Mouse (Mus musculus) intestine, embryonic 16.5 days (tissue): ENCODE measurements at regions not wholly inside any gene's neighbourhood (a gene's known extent, or its start where the extent isn't known, plus 50 kb on each side); places are given as distances from the start of the nearest gene placed in this dataset.

Experiments used
- ATAC-seq: fragments of 200-750 bp; cut with Nextera tagmentation; 2 replicates; pipeline ENCODE4 v1.8.0; 2017; ENCODE audit warnings: moderate TSS enrichment, moderate library complexity
- H3K27ac ChIP-seq: fragments of 300-500 bp; sonication (generic); 2 replicates; pipeline ENCODE4 v1.5.1; 2014; ENCODE audit warnings: mild to moderate bottlenecking, low read length
- H3K27me3 ChIP-seq: fragments of 300-500 bp; sonication (generic); replicated peaks from 2 replicates; pipeline ENCODE4 v1.6.1; 2014; ENCODE audit warnings: low read length, control low read depth, mixed read lengths; ENCODE audit not compliant: control insufficient read depth, insufficient read depth
- H3K36me3 ChIP-seq: fragments of 300-500 bp; sonication (generic); 2 replicates; pipeline ENCODE4 v1.6.1; 2014; ENCODE audit warnings: low read length, control low read depth; ENCODE audit not compliant: control insufficient read depth, insufficient read depth
- H3K4me1 ChIP-seq: fragments of 300-500 bp; sonication (generic); 2 replicates; pipeline ENCODE4 v1.6.1; 2014; ENCODE audit warnings: low read length, control low read depth, mixed read lengths; ENCODE audit not compliant: control insufficient read depth, insufficient read depth
- H3K4me2 ChIP-seq: fragments of 300-500 bp; sonication (generic); 2 replicates; pipeline ENCODE4 v1.6.1; 2014; ENCODE audit warnings: low read depth, low read length, control low read depth
- H3K4me3 ChIP-seq: fragments of 300-500 bp; sonication (generic); 2 replicates; pipeline ENCODE4 v1.5.1; 2014; ENCODE audit warnings: mild to moderate bottlenecking, low read length
- H3K9ac ChIP-seq: fragments of 300-500 bp; sonication (generic); 2 replicates; pipeline ENCODE4 v1.6.1; 2014; ENCODE audit warnings: low read depth, low read length
- H3K9me3 ChIP-seq: fragments of 300-500 bp; sonication (generic); 2 replicates; pipeline ENCODE4 v1.6.1; 2016; ENCODE audit warnings: low read length, control low read depth; ENCODE audit not compliant: control insufficient read depth
- WGBS: fragments of 180-500 bp; shearing (Covaris S2); extraction: QIAGEN DNeasy Blood & Tissue Kit; methylation state at CpG from one replicate; pipeline ENCODE4 v1.1.7; 2014; 5-methylcytosine and 5-hydroxymethylcytosine counted together

DNA sequence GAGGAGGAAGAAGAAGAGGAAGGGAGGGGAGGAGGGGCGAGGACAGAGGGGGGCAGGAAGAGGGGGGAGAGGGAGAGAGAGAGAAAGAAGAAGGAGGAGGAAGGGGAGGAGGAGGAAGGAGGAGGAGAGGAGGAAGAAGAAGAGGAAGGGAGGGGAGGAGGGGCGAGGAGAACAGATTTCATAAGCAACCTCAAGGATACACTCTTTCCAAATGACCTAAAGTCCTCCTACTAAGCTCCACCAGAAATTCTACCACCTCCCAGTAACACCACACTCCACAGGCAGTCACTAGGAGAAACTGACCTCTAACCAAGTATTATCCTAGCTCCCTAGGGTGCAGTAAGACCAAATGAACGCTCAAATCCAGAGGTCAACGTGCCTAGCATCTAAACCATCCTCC, 332.1 kb downstream of the Mllt3 start:
- H3K4me2 ChIP-seq: no peak overlapping the region
- no peak overlapping the region for H3K4me3 ChIP-seq
- no peak overlapping the region for H3K27ac ChIP-seq
- ATAC-seq: no peak
- H3K9ac ChIP-seq: no peak overlapping the region
- H3K4me1 ChIP-seq: no peaks in the 10 kb centered on the region
- 81% methylated on average over 4 of the region's 4 CpGs for WGBS
- H3K27me3 ChIP-seq: no peaks in the 10 kb centered on the region
- H3K9me3 ChIP-seq: 0 out of 2 replicates have a peak, but pooled peaks cover 4% of the 10 kb centered on the region
- no peaks in the 10 kb centered on the region for H3K36me3 ChIP-seq

DNA sequence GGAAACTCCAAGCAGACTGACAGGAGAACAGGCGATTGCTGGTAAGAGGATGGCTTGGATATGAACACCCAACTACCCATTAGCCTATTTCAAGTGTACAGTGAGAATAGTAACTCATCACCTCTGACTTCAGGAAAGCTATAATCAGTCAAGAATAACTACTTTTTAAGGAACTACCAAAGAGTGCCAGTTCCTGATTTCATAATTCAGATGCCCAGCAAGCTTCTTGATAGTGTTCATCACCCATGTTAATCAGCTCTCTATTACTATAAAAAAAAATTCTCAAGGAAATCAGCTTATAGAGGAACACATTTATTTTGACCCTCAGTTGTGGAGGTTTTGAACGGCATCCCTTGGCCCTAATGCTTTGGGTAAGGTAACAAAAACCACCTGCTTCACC, 332.7 kb downstream of the Mllt3 start:
- H3K4me1 ChIP-seq: no peaks in the 10 kb centered on the region
- H3K36me3 ChIP-seq: no peaks in the 10 kb centered on the region
- H3K9me3 ChIP-seq: 0 out of 2 replicates have a peak, but pooled peaks cover under 1% of the 10 kb centered on the region
- no peak overlapping the region for H3K9ac ChIP-seq
- no peak overlapping the region for H3K4me2 ChIP-seq
- H3K27me3 ChIP-seq: no peaks in the 10 kb centered on the region
- no peak overlapping the region for H3K4me3 ChIP-seq
- no peak overlapping the region for H3K27ac ChIP-seq
- no peak for ATAC-seq
- WGBS: 73% methylated on average over 2 of the region's 2 CpGs

DNA sequence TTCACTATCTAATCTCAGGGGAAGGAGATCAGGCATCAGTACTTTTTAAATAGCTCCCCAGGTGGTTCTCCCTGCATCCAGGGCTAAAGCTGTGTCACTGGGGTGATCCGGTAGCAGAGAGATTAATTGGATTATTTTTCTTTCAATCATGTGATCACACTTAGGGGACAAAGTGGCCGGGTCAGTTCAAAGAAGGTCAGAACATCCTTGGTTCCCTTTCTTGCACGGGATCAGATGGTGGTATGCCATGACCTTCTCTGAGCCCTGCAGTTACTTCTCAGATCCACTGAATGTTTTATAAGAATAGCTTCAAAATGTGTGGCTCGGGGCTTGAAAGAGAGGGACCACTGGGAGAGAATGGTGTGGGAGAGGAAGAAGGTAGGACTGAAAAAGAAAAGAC, 333.6 kb downstream of the Mllt3 start:
- no peaks in the 10 kb centered on the region for H3K9me3 ChIP-seq
- H3K27ac ChIP-seq: no peak overlapping the region
- WGBS: 51% methylated on average over 4 of the region's 4 CpGs
- H3K36me3 ChIP-seq: no peaks in the 10 kb centered on the region
- ATAC-seq: no peak
- H3K4me2 ChIP-seq: no peak overlapping the region
- no peaks in the 10 kb centered on the region for H3K27me3 ChIP-seq
- H3K9ac ChIP-seq: no peak overlapping the region
- H3K4me1 ChIP-seq: no peaks in the 10 kb centered on the region
- no peak overlapping the region for H3K4me3 ChIP-seq

DNA sequence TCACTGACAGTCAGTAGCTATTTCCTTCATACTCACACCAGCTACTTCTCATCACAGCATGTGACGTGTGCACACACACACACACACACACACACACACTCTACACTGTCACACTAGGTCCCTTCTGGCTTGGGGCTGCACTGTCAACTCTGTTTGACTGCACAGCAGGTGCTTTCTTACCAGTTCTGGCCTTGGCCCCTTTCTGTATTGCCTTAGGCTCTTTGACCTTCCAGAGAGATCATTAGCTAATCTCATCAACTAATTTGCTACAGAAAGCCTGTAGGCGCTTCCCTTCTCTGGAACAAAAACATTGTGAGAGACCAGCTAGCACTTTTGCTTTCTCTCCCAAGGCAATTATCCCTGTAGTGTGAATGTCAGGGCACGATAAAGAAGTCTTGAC, 334.4 kb downstream of the Mllt3 start:
- no peaks in the 10 kb centered on the region for H3K36me3 ChIP-seq
- no peaks in the 10 kb centered on the region for H3K27me3 ChIP-seq
- H3K4me1 ChIP-seq: no peaks in the 10 kb centered on the region
- H3K9me3 ChIP-seq: no peaks in the 10 kb centered on the region
- no peak overlapping the region for H3K4me3 ChIP-seq
- H3K27ac ChIP-seq: no peak overlapping the region
- H3K9ac ChIP-seq: no peak overlapping the region
- no peak overlapping the region for H3K4me2 ChIP-seq
- 70% methylated on average over 3 of the region's 3 CpGs for WGBS
- no peak for ATAC-seq

DNA sequence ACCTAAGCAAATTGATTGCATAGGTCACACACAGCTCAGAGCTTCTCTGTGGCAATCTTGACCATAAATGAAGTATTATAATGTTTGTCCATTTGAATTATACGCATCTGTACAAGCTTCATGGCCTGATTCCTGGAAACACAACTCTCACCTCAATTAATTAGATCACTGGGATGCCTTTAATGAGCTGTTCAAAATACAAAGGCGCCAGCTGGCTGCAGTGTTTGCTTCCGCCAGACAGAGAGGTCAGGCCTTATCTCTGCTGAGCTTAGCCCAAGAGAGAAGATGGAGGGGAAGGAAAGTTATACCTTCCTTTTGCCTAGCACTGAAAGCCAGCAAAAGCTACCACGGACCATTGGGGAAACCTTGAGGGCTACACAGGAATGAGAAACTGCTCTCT, 336.2 kb downstream of the Mllt3 start:
- H3K4me1 ChIP-seq: no peaks in the 10 kb centered on the region
- 69% methylated on average over 4 of the region's 4 CpGs for WGBS
- no peak overlapping the region for H3K9ac ChIP-seq
- H3K27ac ChIP-seq: no peak overlapping the region
- H3K9me3 ChIP-seq: no peaks in the 10 kb centered on the region
- H3K4me3 ChIP-seq: no peak overlapping the region
- no peaks in the 10 kb centered on the region for H3K27me3 ChIP-seq
- no peaks in the 10 kb centered on the region for H3K36me3 ChIP-seq
- no peak overlapping the region for H3K4me2 ChIP-seq
- ATAC-seq: no peak

DNA sequence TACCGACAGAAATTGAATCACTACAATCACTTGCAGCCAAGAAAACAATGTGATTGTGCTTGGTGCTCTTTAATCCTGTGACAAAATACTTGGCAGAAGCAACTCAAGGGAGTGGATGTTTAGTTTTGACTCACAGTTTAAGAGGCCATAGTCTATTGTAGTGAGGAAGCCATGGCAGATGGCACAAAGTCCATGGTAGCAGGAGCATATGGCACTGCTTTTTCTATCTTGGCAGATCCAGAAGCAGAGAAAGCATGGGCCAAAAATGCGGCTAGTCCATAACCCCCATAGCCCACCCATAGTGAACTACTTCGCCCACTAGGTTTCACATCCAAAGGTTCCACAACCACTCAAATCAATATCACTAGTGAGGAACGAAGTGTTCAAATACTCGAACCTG, 337.4 kb downstream of the Mllt3 start:
- no peak for ATAC-seq
- Histone ChIP-seq H3K4me3 (no peak overlapping the region), H3K4me1 (no peaks in the 10 kb centered on the region), H3K36me3 (no peaks in the 10 kb centered on the region), H3K9ac (no peak overlapping the region), H3K27ac (no peak overlapping the region), H3K9me3 (no peaks in the 10 kb centered on the region), H3K27me3 (no peaks in the 10 kb centered on the region), H3K4me2 (no peak overlapping the region)
- 90% methylated on average over 5 of the region's 5 CpGs for WGBS

DNA sequence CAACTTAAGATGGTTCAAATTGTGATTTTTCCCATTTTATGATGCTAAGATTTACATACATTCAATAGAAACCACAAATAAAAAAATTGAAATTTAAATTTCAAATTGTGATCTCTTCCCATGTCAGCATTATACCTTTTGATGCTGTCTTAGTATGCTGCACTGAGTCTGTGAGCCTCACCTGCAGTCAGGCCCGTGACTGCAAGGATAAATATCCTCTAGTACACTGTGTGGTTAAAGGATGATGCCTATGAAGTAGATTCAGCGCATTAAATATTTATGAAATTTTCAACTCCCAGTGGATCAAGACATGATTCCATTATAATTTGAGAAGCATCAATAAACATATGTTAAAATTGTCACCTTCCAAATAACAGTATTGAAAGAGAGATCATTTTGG, 340.4 kb downstream of the Mllt3 start:
- WGBS: 90% methylated on average over 2 of the region's 2 CpGs
- no peak overlapping the region for H3K9ac ChIP-seq
- ATAC-seq: no peak
- no peaks in the 10 kb centered on the region for H3K27me3 ChIP-seq
- H3K4me2 ChIP-seq: no peak overlapping the region
- H3K36me3 ChIP-seq: no peaks in the 10 kb centered on the region
- H3K27ac ChIP-seq: no peak overlapping the region
- H3K4me1 ChIP-seq: no peaks in the 10 kb centered on the region
- H3K9me3 ChIP-seq: no peaks in the 10 kb centered on the region
- no peak overlapping the region for H3K4me3 ChIP-seq

DNA sequence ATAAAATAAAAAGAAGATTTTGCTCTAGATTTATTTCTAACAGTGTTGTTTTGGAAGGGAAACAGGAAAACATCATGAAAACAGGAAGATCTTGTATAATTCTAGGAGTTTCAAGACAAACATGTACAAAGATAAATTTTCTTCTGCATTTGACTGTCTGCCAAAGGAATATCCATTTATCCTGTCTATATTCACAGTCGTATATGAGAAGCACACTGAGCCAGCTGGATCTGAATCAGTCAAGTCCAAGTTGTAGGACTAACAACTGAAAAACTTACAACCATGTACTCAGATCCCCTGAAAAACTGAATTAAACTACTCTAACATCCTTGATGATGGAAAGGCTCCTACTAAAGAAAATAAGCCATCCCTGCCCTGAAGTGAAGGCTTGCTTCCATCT, 348.2 kb downstream of the Mllt3 start:
- 48% methylated on average over 1 of the region's 1 CpGs for WGBS
- Histone ChIP-seq H3K9me3 (no peaks in the 10 kb centered on the region), H3K27me3 (no peaks in the 10 kb centered on the region), H3K36me3 (no peaks in the 10 kb centered on the region), H3K4me2 (no peak overlapping the region), H3K27ac (no peak overlapping the region), H3K4me3 (no peak overlapping the region), H3K4me1 (no peaks in the 10 kb centered on the region), H3K9ac (no peak overlapping the region)
- no peak for ATAC-seq

DNA sequence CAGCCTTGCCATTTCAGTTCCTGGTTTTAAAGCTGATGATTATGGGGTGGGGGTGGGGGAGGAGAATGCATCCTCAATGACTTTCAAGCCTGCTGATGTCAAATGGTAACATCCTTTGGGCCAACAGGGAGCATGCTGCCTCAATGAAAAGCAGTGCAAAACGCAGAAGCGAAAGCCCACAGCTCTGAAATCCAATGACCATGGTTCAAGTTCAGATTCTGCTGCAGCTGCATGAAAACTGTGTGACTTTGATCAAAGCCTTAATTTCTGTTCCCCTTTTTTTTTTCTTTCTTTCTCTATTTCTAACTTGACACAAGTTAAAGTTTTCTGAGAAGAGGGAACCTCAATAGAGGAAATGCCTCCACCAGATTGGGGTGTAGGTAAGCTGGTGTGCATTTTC, 350.4 kb downstream of the Mllt3 start:
- 80% methylated on average over 2 of the region's 2 CpGs for WGBS
- Histone ChIP-seq H3K27ac (no peak overlapping the region), H3K4me3 (no peak overlapping the region), H3K9ac (no peak overlapping the region), H3K36me3 (no peaks in the 10 kb centered on the region), H3K9me3 (no peaks in the 10 kb centered on the region), H3K27me3 (no peaks in the 10 kb centered on the region), H3K4me1 (no peaks in the 10 kb centered on the region), H3K4me2 (no peak overlapping the region)
- ATAC-seq: no peak

DNA sequence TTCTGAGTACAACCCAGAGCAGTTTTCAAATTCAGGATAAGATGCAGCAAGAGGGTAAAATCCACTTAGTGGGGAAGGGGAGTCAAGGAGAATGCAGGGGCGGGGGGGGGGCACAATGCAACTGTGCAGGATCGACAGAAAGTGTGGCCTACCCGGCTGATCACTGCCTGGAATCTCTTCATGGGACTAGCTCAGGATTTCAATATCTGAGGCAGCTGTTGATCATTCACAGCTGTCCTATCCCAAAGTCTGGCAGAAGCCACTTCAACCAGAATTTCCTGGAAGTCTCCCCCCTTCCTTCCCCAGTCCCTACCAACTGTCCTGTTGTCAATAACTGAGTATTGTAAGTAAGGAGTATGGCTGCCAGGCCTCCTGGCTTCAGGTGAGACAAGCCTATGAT, 362.1 kb downstream of the Mllt3 start:
- Histone ChIP-seq H3K9me3 (no peaks in the 10 kb centered on the region), H3K4me2 (no peak overlapping the region), H3K36me3 (no peaks in the 10 kb centered on the region), H3K4me1 (0 out of 2 replicates have a peak, but pooled peaks cover 3% of the 10 kb centered on the region), H3K4me3 (no peak overlapping the region), H3K9ac (no peak overlapping the region), H3K27me3 (no peaks in the 10 kb centered on the region), H3K27ac (no peak overlapping the region)
- WGBS: 76% methylated on average over 3 of the region's 3 CpGs
- ATAC-seq: no peak
